Mouse (Mus musculus) frontal cortex, adult 2 months (tissue): ENCODE data around the gene Gm49486. TPM values are rescaled to one million over a fixed set of nuclear protein-coding genes. Genes with fewer than 3 reads are reported as not detected.

Source experiments
- DNase-seq, 2 experiments: peaks; one replicate each; pipeline ENCODE4 v3.0.0; 2022; ENCODE audit warnings: low spot score in 1 of 2; ENCODE audit errors: extremely low spot score in 1 of 2
- polyA plus RNA-seq: library from polyadenylated mRNA; depleted of rRNA; stranded (reverse); fragments of >200 nt; gene quantifications from 2 replicates; pipeline ENCODE4 v1.2.3, GENCODE M21; 2012; rRNA removed

The Gm49486 gene
- polyA plus RNA-seq, 1 experiment: 1.4 TPM

- no peak for DNase-seq
These were observed 75.6 kb downstream of the Gm49486 start for GRCm38 (mm10) chr15:79304832-79305231.

GRCm38 (mm10) chr15:79306043-79306637 lies 76.9 kb downstream of the Gm49486 start:
- no peak for DNase-seq

Other genes starting within 250 kb of the Gm49486 start
- 109 and 112 TPM in 2 replicates for gene H1f0, start 200.9 kb upstream of the Gm49486 start, polyA plus RNA-seq
- gene Galr3, start 187.5 kb upstream of the Gm49486 start, polyA plus RNA-seq: 0.19 and 0.38 TPM in 2 replicates
- gene Ankrd54, start 166.5 kb upstream of the Gm49486 start, polyA plus RNA-seq: 31.0 and 32.3 TPM in 2 replicates
- gene Eif3l, start 154.2 kb upstream of the Gm49486 start, polyA plus RNA-seq: 80.9 and 90.8 TPM in 2 replicates
- gene Micall1, start 120.5 kb upstream of the Gm49486 start, polyA plus RNA-seq: 22.2 and 23.8 TPM in 2 replicates
- gene Polr2f, start 88.4 kb upstream of the Gm49486 start, polyA plus RNA-seq: 159 and 176 TPM in 2 replicates
- 15.0 and 18.6 TPM in 2 replicates for gene 1700088E04Rik, start 88.1 kb upstream of the Gm49486 start, polyA plus RNA-seq
- 55.2 and 61.4 TPM in 2 replicates for gene Sox10, start 64.2 kb upstream of the Gm49486 start, polyA plus RNA-seq
- gene Pick1, start 218 bp upstream of the Gm49486 start, polyA plus RNA-seq: 87.7 and 98.4 TPM in 2 replicates
- 0.06 TPM in 1 of 2 replicates, not detected in the other for gene Slc16a8, start 25.4 kb downstream of the Gm49486 start, polyA plus RNA-seq
- 12.6 and 16.6 TPM in 2 replicates for gene Baiap2l2, start 56.1 kb downstream of the Gm49486 start, polyA plus RNA-seq
- gene Pla2g6, start 99.0 kb downstream of the Gm49486 start, polyA plus RNA-seq: 31.8 and 32.9 TPM in 2 replicates
- 0.62 and 1.1 TPM in 2 replicates for gene Maff, start 117.2 kb downstream of the Gm49486 start, polyA plus RNA-seq
- 73.0 and 78.2 TPM in 2 replicates for gene Tmem184b, start 174.2 kb downstream of the Gm49486 start, polyA plus RNA-seq
- gene Csnk1e, start 226.2 kb downstream of the Gm49486 start, polyA plus RNA-seq: 195 and 198 TPM in 2 replicates